Mouse (Mus musculus): ENCODE results near the gene Cdc37l1. TPM values are rescaled to one million over a fixed set of nuclear protein-coding genes. Genes with fewer than 3 reads are reported as not detected.

Gene Cdc37l1
- total and polyA plus RNA-seq, 3 experiments: 17.2 to 27.7 TPM; not detected in 1

DNA sequence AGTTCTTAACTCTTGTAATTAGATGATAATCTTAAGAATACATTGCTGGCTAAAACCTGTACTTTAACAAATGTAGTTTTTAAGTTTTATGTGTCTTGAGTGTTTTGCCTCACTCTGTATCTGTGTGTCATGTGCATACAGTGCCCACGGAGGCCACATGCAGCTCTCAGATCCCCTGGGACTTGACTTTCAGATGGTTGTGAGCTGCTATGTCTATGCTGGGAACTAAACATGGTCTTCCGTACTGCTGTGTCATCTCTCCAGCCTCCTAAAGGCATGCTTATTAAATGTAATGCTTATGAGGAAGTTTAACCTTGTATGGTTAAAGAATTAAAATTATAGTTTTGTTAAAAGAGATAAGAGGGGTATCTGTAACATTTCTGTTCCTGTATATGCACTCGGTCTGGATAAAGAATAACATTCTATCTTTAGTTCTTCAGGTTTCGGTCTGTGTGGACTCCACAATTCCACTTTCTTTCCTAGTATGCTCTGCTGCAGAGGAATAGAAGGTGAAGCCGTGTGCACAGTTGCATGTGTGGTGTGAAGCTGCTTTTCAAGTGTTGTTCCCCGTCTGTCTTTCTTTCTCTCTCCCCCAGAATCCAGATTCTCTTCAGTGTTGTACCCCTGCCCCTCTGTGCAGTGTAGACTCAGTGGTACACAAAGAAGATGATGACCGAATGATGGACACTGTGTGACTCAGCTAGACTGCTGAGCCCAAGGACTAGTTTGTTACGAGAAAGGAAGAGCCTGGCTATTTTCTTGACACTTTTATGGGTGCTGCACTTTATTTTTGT is 25.5 kb downstream of the Cdc37l1 start:
- H3K4me1 ChIP-seq (ENCODE audit: control insufficient read depth in 1 of 2, insufficient read depth in 2 of 2, low read length in 2 of 2): peaks cover 6 to 8% of the 10 kb centered on the region in 2 experiments
- DNase-seq (ENCODE audit: low read depth, low spot score): peak; percentile 64
- H3K9ac ChIP-seq (ENCODE audit: control insufficient read depth, low read depth, low read length, poor library complexity, severe bottlenecking): no peak overlapping the region; the same call in 1 of the 2 replicates
- peaks cover 17 to 27% of the 10 kb centered on the region in 2 experiments for H3K36me3 ChIP-seq (ENCODE audit: control insufficient read depth in 1 of 2, insufficient read depth in 2 of 2, low read length in 2 of 2)
- no peaks in the 10 kb centered on the region for H3K27me3 ChIP-seq (ENCODE audit: control insufficient read depth in 1 of 2, insufficient read depth in 2 of 2, low read length in 2 of 2)
- no peak overlapping the region for H3K4me3 ChIP-seq (ENCODE audit: control insufficient read depth in 1 of 2, insufficient read depth in 1 of 2, low read depth in 2 of 2, low read length in 2 of 2)
- no peaks in the 10 kb centered on the region for H3K79me2 ChIP-seq (ENCODE audit: control insufficient read depth, insufficient read depth, low read length, poor library complexity)
- peak overlapping the region; percentile 35; the same call in 1 of the 2 replicates for H3K27ac ChIP-seq (ENCODE audit: control insufficient read depth, low read depth, low read length)
- no peaks in the 10 kb centered on the region for H3K9me3 ChIP-seq (replicated peaks; ENCODE audit: insufficient read depth, low read length)
- no peak for TF ChIP-seq RAD21 (IDR thresholded peaks at IDR 0.05; ENCODE audit: low read depth, low read length)
- TF ChIP-seq CHD2 (IDR thresholded peaks at IDR 0.05; ENCODE audit: low read length): no peak
- no peak for TF ChIP-seq USF2 (IDR thresholded peaks at IDR 0.05; ENCODE audit: borderline replicate concordance in 1 of 2, insufficient read depth in 1 of 2, low read depth in 1 of 2, low read length in 2 of 2)
- TF ChIP-seq TAL1 (IDR thresholded peaks at IDR 0.05; ENCODE audit: low read length): no peak
- no peak for TF ChIP-seq BHLHE40 (IDR thresholded peaks at IDR 0.05; ENCODE audit: borderline replicate concordance, low read depth, low read length)
- no peak for TF ChIP-seq ZMIZ1 (IDR thresholded peaks at IDR 0.05; ENCODE audit: low read depth, low read length)
- TF ChIP-seq USF1 (IDR thresholded peaks at IDR 0.05; ENCODE audit: low read depth, low read length): no peak
- no peak for TF ChIP-seq NELFE (IDR thresholded peaks at IDR 0.05; ENCODE audit: low read depth, low read length)
- peak; percentile 31; the same call in 1 of the 2 replicates for TF ChIP-seq TCF12 (IDR thresholded peaks at IDR 0.05; ENCODE audit: low read depth, low read length)
- TF ChIP-seq JUND (IDR thresholded peaks at IDR 0.05; ENCODE audit: low read depth, low read length): no peak
- TF ChIP-seq SIN3A (IDR thresholded peaks at IDR 0.05; ENCODE audit: low read length): peak; percentile 66
- no peak for TF ChIP-seq POLR2AphosphoS2 (IDR thresholded peaks at IDR 0.05; ENCODE audit: low read length)
- TF ChIP-seq MAFK (IDR thresholded peaks at IDR 0.05; ENCODE audit: borderline replicate concordance, low read depth, low read length): no peak
- TF ChIP-seq KAT2A (conservative IDR thresholded peaks at IDR 0.05; ENCODE audit: low read depth, low read length): no peak
- no peak for TF ChIP-seq E2F4 (IDR thresholded peaks at IDR 0.05; ENCODE audit: borderline replicate concordance, low read depth, low read length)
- no peak for TF ChIP-seq TBP (IDR thresholded peaks at IDR 0.05; ENCODE audit: low read depth, low read length)
- TF ChIP-seq MYB (IDR thresholded peaks at IDR 0.05; ENCODE audit: low read depth, low read length): no peak
- peak; percentile 62; the same call in 1 of the 2 replicates for TF ChIP-seq MXI1 (IDR thresholded peaks at IDR 0.05; ENCODE audit: low read depth, low read length)
- no peak; the same call in 1 of the 2 replicates for TF ChIP-seq GABPA (IDR thresholded peaks at IDR 0.05; ENCODE audit: low read depth, low read length)
- TF ChIP-seq HCFC1 (IDR thresholded peaks at IDR 0.05; ENCODE audit: low read depth, low read length): no peak
- TF ChIP-seq ZKSCAN1 (IDR thresholded peaks at IDR 0.05; ENCODE audit: low read depth, low read length): no peak
- TF ChIP-seq SMC3 (IDR thresholded peaks at IDR 0.05; ENCODE audit: low read depth, low read length): no peak
- no peak for TF ChIP-seq MAZ (IDR thresholded peaks at IDR 0.05; ENCODE audit: low read depth, low read length)
- TF ChIP-seq UBTF (IDR thresholded peaks at IDR 0.05; ENCODE audit: borderline replicate concordance, insufficient read depth, low read depth, low read length): no peak
- no peak for TF ChIP-seq ZC3H11A (IDR thresholded peaks at IDR 0.05; ENCODE audit: low read depth, low read length)
- TF ChIP-seq NRF1 (IDR thresholded peaks at IDR 0.05; ENCODE audit: insufficient read depth, low read depth, low read length, poor library complexity, severe bottlenecking): no peak
- peak; percentile 70 for TF ChIP-seq GATA1 (IDR thresholded peaks at IDR 0.05; ENCODE audit: low read depth, low read length)
- TF ChIP-seq CTCF (IDR thresholded peaks at IDR 0.05 in 2 of 3, conservative IDR thresholded peaks at IDR 0.05 in 1 of 3; ENCODE audit: control insufficient read depth in 1 of 3, insufficient read depth in 1 of 3, low read depth in 2 of 3, low read length in 3 of 3, poor library complexity in 1 of 3, severe bottlenecking in 1 of 3): no peak
- peak; percentile 51 to 66; a peak in 3 of 4 replicates for TF ChIP-seq EP300 (IDR thresholded peaks at IDR 0.05; ENCODE audit: low read depth in 1 of 2, low read length in 2 of 2)
- TF ChIP-seq POLR2AphosphoS5 (IDR thresholded peaks at IDR 0.05; ENCODE audit: borderline replicate concordance, low read depth, low read length): no peak
- TF ChIP-seq POLR2A (IDR thresholded peaks at IDR 0.05; ENCODE audit: control insufficient read depth in 1 of 2, insufficient read depth in 1 of 2, low read depth in 1 of 2, low read length in 2 of 2, poor library complexity in 1 of 2): no peak
- TF ChIP-seq RCOR1 (IDR thresholded peaks at IDR 0.05; ENCODE audit: low read depth, low read length): peak; percentile 20; the same call in 1 of the 2 replicates
- TF ChIP-seq ZNF384 (IDR thresholded peaks at IDR 0.05; ENCODE audit: low read depth, low read length): no peak
- TF ChIP-seq CHD1 (IDR thresholded peaks at IDR 0.05; ENCODE audit: low read depth, low read length): no peak
- no peak for TF ChIP-seq ELF1 (IDR thresholded peaks at IDR 0.05; ENCODE audit: low read depth, low read length)
- 0 out of 2 replicates have a peak, but pooled peaks have one; percentile 36 for TF ChIP-seq MYC (IDR thresholded peaks at IDR 0.05; ENCODE audit: low read depth, low read length)
